Mouse (Mus musculus) T-helper 17 cell (primary cell): ENCODE measurements around the gene Plscr1.

Experiments used
- in situ Hi-C, 2 experiments: fragments of 300-600 bp; cut with MboI, MseI; formaldehyde crosslinking; loops; 1 replicate in 1 of 2; 2 replicates in 1 of 2; pipeline ENCODE4 v1.15.1; 2025; ENCODE audit warnings: high pct_unique_total_duplicates in 2 of 2

The Plscr1 gene

GRCm38 (mm10) chr9:92252718-92253117, 3.2 kb downstream of the Plscr1 start:
- in situ Hi-C loops = no loop called here

DNA sequence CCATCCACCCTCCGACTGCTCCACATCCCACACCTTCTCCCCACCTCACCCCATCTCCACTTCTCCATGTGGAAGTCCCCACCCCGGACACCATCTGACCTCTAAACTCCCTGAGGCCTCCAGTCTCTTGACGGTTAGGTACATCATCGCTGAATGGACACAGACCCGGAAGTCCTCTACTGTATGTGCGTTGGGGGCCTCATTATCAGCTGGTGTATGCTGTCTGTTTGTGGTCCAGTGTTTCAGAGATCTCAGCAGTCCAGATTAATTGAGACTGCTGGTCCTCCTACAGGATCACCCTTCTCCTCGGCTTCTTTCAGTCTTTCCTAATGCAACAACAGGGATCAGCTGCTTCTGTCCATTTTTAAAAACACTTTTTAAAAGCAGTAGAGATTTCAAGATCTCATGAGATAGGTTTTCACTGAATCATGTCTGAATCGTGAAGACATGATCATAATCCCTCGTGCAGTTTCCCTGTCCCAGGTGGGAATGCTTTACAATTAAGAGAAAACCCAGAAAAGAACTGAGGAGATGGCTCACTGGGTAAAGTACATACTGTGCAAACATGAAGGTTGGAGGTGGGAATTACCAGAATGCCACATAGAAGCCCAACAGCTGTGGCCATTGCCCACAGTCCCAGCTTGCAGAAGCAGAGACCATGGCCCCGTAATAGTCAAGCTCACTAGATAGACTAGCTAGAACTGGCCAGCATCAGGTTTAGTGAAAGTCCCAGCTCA, 4.2 kb downstream of the Plscr1 start:
- in situ Hi-C loops = no loop called here

DNA sequence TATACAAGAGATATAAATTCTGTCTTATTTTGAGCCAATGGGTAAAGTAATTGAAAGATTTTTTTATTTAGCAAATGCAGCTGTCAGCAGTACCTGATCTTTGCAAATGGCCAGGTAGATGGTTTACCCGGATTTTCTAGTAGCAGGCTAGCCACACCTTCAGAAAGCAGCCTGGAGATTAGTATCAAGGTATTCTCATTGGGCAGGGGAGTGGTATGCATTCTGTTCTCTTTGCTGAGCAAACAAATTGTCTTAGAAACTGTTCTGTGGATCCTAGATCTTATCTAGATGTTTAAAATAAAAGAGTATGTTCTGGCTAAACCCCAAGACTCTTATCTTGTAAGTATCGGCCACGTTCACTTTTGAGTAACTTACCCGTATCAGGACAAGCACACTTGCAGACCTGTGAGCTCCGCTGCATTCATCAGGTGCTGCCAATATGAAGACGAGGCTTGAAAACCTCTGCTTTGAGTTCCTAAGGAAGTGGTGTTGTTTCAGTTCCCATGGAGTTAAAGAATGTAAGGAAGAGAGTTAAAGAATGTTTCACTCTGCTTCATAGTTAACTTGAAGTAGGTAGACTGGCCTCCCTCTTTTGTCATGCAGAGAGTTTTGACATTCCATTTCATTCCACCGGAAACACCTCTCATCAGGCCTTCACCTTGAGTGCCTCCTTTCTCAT, 11.1 kb downstream of the Plscr1 start:
- in situ Hi-C loops = no loop called here

GRCm38 (mm10) chr9:92265719-92266118, 16.2 kb downstream of the Plscr1 start:
- in situ Hi-C loops = no loop called here

DNA sequence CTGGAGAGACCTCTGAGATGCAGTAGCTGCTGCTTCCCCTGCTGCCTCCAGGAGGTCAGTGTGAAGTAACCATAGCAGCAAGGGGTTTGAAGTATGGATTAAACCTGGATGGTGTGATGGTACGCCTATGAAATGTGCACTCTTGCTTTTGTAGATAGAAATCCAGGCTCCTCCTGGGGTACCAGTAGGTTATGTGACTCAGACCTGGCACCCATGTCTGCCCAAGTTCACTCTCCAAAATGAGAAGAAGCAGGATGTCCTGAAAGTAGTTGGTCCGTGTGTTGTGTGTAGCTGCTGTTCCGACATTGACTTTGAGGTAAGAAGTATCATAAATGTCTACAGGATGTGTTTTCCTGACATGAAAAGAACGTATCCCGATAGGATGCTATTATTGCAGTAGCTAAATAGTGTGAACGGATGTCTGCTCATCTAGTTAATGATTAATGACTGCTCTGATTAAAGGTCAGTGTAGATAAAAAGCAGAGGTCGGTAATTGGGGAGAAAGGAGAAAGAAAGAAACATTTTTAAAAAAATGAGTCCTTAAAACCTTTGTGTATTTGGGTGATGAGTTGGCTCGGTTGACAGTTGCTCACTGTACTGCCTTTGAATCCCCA, 17.1 kb downstream of the Plscr1 start:
- in situ Hi-C loops = no loop called here

- in situ Hi-C loops = no loop called here
Measured at GRCm38 (mm10) chr9:92267732-92268131, 18.2 kb downstream of the Plscr1 start.

DNA sequence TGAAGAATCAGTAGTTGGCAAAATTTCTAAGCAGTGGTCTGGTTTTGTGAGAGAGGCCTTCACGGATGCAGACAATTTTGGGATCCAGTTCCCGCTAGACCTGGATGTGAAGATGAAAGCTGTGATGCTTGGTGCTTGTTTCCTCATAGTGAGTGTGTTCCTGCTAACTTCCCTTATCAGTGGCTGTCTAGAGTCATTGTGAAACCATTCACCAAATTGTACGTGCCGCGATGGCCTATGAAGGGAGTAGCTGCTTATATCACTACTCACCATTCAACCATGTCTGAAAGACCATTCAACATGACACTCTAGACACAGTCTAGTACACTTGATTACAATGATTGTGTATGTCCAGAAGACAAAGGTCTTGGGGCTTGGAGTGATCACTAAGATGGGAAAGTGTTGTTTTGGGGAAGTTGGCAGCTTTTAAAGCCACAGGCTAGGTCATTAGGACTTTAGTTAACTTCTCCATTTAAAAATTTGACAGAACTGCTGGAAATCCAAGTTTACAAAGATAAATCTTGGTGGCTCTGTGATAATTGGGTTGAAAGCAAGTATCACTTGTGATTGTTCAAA, 20.4 kb downstream of the Plscr1 start:
- in situ Hi-C loops = no loop called here

DNA sequence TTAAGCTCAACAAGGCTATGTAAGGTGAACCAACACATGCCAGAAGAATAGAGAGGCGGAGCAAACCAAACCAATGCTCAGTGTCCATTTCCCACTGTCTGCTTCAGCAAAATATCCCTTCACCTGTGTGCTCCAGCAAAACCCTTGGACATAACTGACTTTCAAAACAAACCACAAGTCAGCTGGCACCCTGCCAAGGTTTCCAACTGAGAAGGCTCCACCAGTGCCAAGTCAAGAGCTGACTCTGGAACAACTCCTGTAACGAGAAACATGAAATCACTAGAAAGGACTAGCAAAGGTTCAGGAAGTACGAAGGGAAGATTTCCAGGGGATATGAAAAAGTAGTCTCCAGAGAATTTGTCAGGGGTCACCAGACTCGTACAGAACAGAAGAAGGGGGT, 21.4 kb downstream of the Plscr1 start:
- in situ Hi-C loops = no loop called here

GRCm38 (mm10) chr9:92272650-92273049, 23.1 kb downstream of the Plscr1 start:
- in situ Hi-C loops = no loop called here

DNA sequence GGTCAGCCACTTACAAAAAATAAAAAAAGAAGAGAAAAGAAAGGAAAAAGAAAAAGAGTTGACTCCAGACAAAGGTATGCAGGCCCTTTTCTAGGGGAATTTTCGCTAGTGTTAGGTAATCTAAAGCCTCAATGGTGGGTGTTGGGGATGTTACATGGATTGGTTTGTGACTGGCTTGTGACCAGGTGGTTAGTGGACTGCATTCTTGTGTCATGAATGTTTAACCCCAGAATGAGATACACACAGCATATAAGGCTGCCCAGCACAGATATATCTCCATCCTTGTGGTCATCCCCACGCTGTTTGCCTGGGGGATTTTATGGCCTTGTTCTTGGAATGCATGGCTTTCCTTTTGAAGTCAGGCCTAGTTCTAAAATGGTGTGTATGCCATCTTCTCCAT, 23.7 kb downstream of the Plscr1 start:
- in situ Hi-C loops = no loop called here

DNA sequence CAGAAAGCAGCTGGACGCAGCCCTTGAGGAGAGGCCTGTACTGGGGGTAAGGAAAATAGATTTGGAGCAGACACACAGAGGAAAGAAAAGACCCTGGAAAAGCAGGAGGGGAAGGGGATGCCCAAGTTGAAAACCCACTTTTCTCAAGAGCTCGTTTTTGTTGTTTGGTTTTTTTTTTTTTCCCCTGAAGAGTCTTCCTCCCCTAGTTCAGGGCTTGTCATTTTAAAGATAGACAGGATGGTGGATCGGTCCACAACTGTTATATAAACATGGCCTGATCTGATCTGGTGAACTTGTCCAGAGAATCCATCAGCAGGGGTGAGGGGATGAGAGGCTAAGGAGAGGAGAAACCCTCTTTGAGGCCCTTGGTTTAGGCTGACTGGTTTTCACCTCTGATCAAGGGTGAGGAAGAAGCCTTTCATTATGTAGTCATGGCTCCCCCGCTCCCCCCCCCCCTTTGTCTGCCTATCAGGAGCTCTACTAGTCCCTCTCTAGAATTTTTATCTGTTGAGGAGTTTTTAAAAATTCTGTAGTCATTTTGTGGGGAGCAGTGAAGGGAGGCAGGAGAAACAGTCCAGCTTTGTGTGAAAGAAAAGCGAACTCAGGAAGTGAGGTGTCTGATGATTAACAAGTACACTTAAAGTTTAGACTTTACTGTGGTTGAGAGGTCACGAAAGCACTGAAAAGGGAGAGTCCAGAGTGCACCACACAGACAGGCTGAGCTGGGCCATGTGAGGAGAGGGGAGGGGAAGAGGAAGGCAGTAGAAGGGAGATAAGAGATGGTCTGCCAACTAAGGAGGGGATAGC, 24.6 kb downstream of the Plscr1 start:
- in situ Hi-C loops = no loop called here

GRCm38 (mm10) chr9:92275486-92276207, 26.1 kb downstream of the Plscr1 start, which contains the start of gene Plscr2:
Plscr2 (plus strand) TSS chr9:92275602.
- in situ Hi-C loops = no loop called here

DNA sequence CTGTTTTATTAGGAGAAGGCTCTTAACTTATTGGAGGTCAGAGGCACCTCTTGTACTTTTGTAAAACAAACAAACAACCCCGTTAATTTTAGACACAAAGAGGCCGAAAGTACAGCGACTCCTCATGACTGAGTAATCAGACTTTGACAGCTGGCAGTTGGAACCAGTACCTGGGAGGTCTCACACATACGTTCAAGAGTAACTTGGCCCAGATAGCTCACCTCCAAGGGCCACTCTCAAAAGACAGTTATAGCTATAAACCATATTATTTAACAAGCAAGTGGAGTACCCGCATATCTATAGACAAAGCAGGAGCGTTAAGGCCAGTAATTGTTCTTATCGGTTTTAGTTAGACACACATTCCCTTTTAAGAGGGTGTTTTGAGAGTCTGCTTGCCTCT, 26.8 kb downstream of the Plscr1 start:
- in situ Hi-C loops = no loop called here

GRCm38 (mm10) chr9:92280048-92280447, 30.5 kb downstream of the Plscr1 start:
- in situ Hi-C loops = no loop called here

DNA sequence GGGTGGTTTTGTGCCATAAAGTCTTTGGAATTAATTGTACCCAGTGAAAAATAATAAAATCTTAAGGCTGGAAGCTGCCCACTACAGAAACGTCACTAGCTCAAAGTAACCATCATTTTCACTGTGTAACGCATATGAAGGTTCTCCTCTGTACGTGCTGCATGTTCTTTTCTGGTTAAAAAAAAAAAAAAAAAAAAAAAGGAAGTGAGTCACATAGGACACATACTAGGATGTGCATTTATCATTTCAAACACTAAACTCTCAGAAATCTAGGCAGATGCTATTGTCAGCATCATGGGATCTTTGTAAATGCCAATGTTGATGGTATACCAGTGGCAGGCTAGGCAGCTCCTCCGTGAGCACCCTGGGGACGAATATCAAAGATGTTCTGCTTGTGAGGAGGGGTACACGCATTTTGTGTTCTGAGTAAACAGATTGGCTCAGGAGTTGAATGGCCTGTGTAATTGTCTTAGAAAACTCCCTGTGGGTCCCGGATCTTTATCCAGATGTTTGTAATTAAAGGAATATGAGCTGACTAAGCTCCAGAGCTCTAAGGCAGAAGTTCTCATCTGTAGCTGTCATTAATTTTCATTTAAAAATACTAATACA, 33.1 kb downstream of the Plscr1 start:
- in situ Hi-C loops = no loop called here

DNA sequence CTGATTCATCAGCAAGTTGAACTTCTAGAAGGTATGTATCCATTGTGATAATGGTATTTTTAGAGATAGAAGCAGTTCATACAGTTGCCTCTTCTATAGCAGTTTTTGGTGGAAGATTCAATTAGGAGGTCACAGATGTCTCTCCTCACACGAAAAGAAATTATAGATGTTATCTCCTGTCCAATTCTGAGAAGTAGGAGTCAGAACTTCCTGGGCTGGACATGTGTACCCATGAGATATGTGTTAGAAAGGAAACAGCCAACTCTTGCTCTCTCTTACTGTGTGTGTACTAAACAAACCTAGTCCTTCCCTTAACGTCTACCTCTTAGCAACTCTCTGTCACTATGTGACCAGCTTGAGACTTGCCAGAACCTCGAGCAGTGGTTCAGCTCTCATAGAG, 40.1 kb downstream of the Plscr1 start:
- in situ Hi-C loops = no loop called here

DNA sequence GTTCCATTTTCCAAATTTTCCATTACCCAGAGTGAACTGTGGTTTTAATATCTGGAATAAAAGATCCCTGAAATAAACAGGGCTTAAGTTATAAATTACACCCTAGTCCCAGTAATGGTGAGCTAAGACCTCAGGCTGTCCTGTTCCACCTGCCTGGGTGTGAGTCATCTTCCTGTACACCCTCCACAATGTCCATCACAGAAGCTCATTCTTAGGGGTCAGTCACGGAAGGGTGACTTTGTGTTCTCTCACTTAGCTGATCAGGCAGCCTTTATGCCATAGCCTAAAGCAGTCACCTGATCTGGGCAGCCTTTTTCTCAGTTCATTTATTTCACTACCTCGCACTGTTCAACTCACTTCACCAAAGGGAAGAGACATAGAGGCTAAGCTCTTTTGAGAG, 42.6 kb downstream of the Plscr1 start:
- in situ Hi-C loops = no loop called here

GRCm38 (mm10) chr9:92292922-92293321, 43.4 kb downstream of the Plscr1 start:
- in situ Hi-C loops = no loop called here

DNA sequence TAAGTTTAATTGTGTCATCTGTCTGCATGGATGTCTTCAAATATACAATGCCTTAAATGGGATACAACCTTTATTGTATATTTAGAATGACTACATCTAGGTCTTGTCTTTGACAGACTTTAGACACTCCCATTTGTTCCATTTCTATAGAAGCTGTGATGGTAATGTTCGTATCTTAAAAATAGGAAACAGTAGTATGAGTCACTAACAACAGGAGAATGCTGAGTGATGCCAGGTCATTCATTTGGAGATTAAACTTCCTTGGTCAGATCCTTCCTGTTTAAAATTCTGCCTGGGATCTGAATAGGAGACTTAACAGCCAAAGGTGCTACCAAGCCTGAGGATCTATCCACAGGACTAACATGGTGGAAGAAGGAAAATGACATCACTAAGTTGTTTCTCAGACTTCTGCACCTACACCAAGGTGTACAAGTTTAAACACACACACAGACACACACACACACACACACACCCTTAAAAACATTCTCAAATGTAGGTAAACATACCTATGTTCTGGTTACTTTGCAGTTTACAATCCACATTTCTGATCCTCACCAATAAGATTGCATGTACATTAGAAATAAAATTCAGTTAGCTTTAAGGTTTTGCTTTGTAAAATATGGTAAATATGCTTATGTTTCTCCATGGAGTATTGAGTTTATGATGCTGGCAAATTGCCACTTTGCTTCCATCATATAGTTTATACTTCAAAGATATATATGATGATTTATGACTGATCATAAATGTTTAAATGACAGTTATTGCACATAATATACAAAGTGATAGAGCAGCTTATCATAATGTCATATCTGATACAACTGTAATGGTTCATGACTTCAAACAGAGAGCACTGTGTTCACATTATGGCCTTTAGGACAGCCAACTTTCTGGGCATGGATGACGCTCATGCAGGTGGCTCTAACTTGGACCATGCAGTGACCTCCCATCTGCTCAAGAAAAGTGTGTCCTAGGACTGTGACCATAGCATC, 44.3 kb downstream of the Plscr1 start:
- in situ Hi-C loops = no loop called here
